Mouse (Mus musculus) limb, embryonic 11.5 days (tissue): Measurements from ENCODE around the gene Pla2g4e. TPM values are rescaled to one million over a fixed set of nuclear protein-coding genes. Genes with fewer than 3 reads are reported as not detected.
A peak's percentile ranks its signal among the peaks of the same experiment; 100 is the strongest.

Experiments
- ATAC-seq: fragments of 200-750 bp; cut with Nextera tagmentation; 2 replicates; pipeline ENCODE4 v1.8.0; 2017; ENCODE audit warnings: low read depth; ENCODE audit not compliant: insufficient number of reproducible peaks, low FRiP score, low TSS enrichment
- DNase-seq: peaks from one replicate; pipeline ENCODE4 v3.0.0-alpha.2; 2015; ENCODE audit warnings: low spot score
- H3K27ac ChIP-seq: fragments of 300-500 bp; sonication (generic); replicated peaks from 2 replicates; pipeline ENCODE4 v1.5.1; 2014; ENCODE audit warnings: low read depth, mild to moderate bottlenecking, low read length
- H3K27me3 ChIP-seq: fragments of 300-500 bp; sonication (generic); 2 replicates; pipeline ENCODE4 v1.6.1; 2014; ENCODE audit warnings: mild to moderate bottlenecking, low read length, mixed read lengths; ENCODE audit not compliant: control insufficient read depth, insufficient read depth
- H3K36me3 ChIP-seq: fragments of 300-500 bp; sonication (generic); 2 replicates; pipeline ENCODE4 v1.6.1; 2014; ENCODE audit warnings: mild to moderate bottlenecking, low read length, moderate library complexity, mixed read lengths; ENCODE audit not compliant: control insufficient read depth, insufficient read depth
- H3K4me1 ChIP-seq: fragments of 300-500 bp; sonication (generic); 2 replicates; pipeline ENCODE4 v1.6.1; 2014; ENCODE audit warnings: low read length, mixed read lengths; ENCODE audit not compliant: control insufficient read depth, insufficient read depth
- H3K4me2 ChIP-seq: fragments of 300-500 bp; sonication (generic); 2 replicates; pipeline ENCODE4 v1.6.1; 2014; ENCODE audit warnings: low read depth, mild to moderate bottlenecking, moderate library complexity; ENCODE audit not compliant: severe bottlenecking
- H3K4me3 ChIP-seq: fragments of 300-500 bp; sonication (generic); 2 replicates; pipeline ENCODE4 v1.5.1; 2014; ENCODE audit warnings: low read depth, low read length
- H3K9ac ChIP-seq: fragments of 300-500 bp; sonication (generic); 2 replicates; pipeline ENCODE4 v1.6.1; 2014; ENCODE audit warnings: mild to moderate bottlenecking, low read length
- H3K9me3 ChIP-seq: fragments of 300-500 bp; sonication (generic); 2 replicates; pipeline ENCODE4 v1.6.1; 2016; ENCODE audit warnings: low read length; ENCODE audit not compliant: control insufficient read depth
- WGBS: fragments of 180-500 bp; shearing (Covaris S2); extraction: QIAGEN DNeasy Blood & Tissue Kit; methylation state at CpG from one replicate; pipeline ENCODE4 v1.1.7; 2014; 5-methylcytosine and 5-hydroxymethylcytosine counted together
- polyA plus RNA-seq: library from polyadenylated mRNA; unstranded; fragments of >200 nt; fragmentation: Nextera tagmentation; extraction: Ambion mirVana; gene quantifications from 2 replicates; pipeline ENCODE4 v1.2.1, GENCODE M21; 2014

The Pla2g4e gene
- 0.11 TPM in 1 of 2 replicates, not detected in the other for polyA plus RNA-seq

GRCm38 (mm10) chr2:120244679-120245420 is at the start of gene Pla2g4e:
Pla2g4e (minus strand) TSS chr2:120245335.
- ATAC-seq (no peak), DNase-seq (peak; percentile 54)
- no peaks in the 10 kb centered on the region for H3K9me3 ChIP-seq
- H3K27me3 ChIP-seq: peaks cover 5% of the 10 kb centered on the region
- H3K9ac ChIP-seq: peak within 1 kb of the TSS; percentile 49; the same call in 1 of the 2 replicates
- H3K4me1 ChIP-seq: no peaks in the 10 kb centered on the region
- peak within 1 kb of the TSS; percentile 39 for H3K4me3 ChIP-seq
- WGBS: 5% methylated on average over 27 of the region's 27 CpGs
- peak within 1 kb of the TSS; percentile 66 for H3K4me2 ChIP-seq
- no peak within 1 kb of the TSS for H3K27ac ChIP-seq
- H3K36me3 ChIP-seq: no peaks in the 10 kb centered on the region

DNA sequence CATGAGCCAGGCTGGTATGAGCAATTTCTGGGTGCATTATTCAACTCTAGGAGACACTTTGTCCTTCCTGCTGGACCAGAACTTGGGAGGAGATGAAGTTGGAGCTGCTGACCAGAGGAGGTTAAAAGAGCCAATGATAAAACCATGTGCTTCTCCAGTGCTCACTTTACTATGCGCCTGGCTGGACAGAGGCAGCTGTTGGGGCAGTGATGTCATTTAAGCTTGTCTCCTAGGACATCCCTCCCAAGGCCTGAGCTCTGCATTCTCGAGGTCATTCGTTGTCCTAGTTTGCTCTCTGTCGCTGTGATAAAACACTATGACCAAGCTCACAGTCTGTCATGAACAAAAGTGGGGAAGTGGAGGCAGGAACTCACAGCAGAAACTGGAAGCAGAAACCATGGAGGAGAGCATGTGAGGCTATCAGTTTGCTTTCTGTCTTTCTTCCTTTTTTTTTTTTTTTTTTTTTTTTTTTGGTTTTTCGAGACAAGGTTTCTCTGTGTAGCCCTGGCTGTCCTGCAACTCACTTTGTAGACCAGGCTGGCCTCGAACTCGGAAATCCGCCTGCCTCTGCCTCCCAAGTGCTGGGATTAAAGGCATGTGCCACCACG is 46.4 kb upstream of the Pla2g4e start:
- Histone ChIP-seq H3K36me3 (no peaks in the 10 kb centered on the region), H3K27ac (no peak overlapping the region), H3K9ac (no peak overlapping the region), H3K4me3 (no peak overlapping the region), H3K27me3 (no peaks in the 10 kb centered on the region), H3K9me3 (no peaks in the 10 kb centered on the region), H3K4me1 (no peaks in the 10 kb centered on the region), H3K4me2 (no peak overlapping the region)
- 92% methylated on average over 8 of the region's 9 CpGs for WGBS
- DNase-seq (no peak), ATAC-seq (no peak)

DNA sequence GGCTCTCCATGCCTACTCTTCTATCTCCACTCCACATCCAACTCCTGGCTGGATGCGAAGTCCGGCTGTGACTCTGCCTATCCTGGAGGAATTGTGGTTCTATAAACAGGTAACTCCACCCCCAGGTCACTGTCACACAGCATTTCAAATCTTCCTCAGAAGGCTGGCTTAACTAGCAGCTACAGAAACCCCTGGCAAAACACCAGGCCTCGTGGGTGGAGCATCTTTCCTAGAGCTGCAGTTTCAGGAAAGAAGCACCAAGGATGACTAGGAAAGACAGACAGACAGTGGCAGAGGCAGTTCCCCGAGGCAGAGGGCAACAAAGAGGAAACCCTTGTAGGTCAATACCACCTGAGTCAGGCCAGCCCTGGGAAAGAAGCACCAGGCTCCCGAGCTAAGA is 43.9 kb upstream of the Pla2g4e start, which contains the start of gene Pla2g4d:
TSS of gene Pla2g4d (minus strand) at position 203 of the 400 bp plus-strand sequence.
- no peaks in the 10 kb centered on the region for H3K36me3 ChIP-seq
- no peak for DNase-seq
- H3K9me3 ChIP-seq: no peaks in the 10 kb centered on the region
- no peak within 1 kb of the TSS for H3K27ac ChIP-seq
- WGBS: 81% methylated on average over 5 of the region's 5 CpGs
- ATAC-seq: no peak
- H3K9ac ChIP-seq: no peak within 1 kb of the TSS
- no peak within 1 kb of the TSS for H3K4me3 ChIP-seq
- no peaks in the 10 kb centered on the region for H3K4me1 ChIP-seq
- no peak within 1 kb of the TSS for H3K4me2 ChIP-seq
- no peaks in the 10 kb centered on the region for H3K27me3 ChIP-seq

DNA sequence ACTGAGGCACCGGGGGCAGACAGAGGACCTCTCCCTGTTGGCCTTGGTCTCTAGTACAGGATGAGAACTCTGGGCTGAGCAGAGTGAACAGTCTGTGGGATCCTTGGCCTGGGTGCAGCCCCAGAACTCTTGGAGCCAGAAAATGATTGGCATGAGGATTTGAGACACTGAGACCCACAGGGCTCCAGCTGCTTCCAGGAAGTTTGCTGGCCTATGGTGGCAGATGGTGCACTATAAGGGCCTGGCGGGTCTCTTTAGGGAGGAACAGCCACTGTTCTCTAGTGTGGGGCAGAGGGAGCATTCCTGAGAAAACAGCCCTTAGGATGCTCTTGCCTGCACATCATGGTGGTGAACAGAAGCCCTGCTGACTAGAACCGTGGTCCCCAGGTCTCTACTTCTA is 43.3 kb upstream of the Pla2g4e start:
- H3K4me1 ChIP-seq: no peaks in the 10 kb centered on the region
- H3K9ac ChIP-seq: no peak overlapping the region
- no peak overlapping the region for H3K4me2 ChIP-seq
- H3K27me3 ChIP-seq: no peaks in the 10 kb centered on the region
- no peak overlapping the region for H3K4me3 ChIP-seq
- no peaks in the 10 kb centered on the region for H3K36me3 ChIP-seq
- no peak overlapping the region for H3K27ac ChIP-seq
- 84% methylated on average over 3 of the region's 3 CpGs for WGBS
- DNase-seq: no peak
- no peaks in the 10 kb centered on the region for H3K9me3 ChIP-seq
- ATAC-seq: no peak

DNA sequence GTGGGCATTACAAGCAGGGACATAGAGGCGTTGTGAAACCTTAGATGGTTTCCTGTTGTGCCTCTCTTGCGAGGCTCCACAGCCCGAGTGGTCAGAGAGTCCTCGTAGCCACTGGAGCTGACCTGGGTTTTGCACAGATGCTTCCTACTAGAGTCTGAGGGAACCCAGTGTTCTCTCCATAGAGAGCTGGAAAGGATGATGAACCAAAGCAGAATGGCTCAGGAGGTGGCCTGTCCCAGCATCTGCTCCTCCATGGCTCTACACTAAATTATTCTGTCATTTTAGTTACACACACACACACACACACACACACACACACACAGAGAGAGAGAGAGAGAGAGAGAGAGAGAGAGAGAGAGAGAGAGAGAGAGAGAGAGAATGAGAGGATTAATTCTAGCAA is 40.5 kb upstream of the Pla2g4e start:
- H3K27me3 ChIP-seq: no peaks in the 10 kb centered on the region
- H3K36me3 ChIP-seq: no peaks in the 10 kb centered on the region
- 71% methylated on average over 4 of the region's 4 CpGs for WGBS
- ATAC-seq (no peak), DNase-seq (no peak)
- H3K27ac ChIP-seq: no peak overlapping the region
- H3K4me1 ChIP-seq: no peaks in the 10 kb centered on the region
- H3K4me3 ChIP-seq: no peak overlapping the region
- no peaks in the 10 kb centered on the region for H3K9me3 ChIP-seq
- H3K4me2 ChIP-seq: no peak overlapping the region
- H3K9ac ChIP-seq: no peak overlapping the region

DNA sequence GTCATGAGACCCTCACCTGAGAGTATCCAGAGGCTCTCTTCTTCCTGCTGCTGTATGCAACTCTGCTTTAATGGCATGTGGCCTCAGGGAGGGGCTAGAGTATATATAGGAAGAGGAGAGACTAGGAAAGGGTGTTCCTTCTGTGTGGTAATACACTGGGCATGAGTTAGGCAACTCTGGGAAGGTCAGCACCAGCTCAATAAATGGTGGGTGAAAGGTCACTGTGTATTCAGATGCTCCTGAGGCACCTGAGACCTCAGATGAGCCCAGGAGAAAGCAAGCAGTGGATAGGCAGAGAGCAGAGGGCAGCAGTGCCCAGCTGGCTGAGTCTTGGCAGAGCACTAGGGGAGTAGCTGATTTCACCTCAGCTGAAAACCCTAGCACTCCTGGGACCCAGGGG is 39.6 kb upstream of the Pla2g4e start:
- no peak for ATAC-seq
- no peaks in the 10 kb centered on the region for H3K27me3 ChIP-seq
- DNase-seq: no peak
- no peak overlapping the region for H3K27ac ChIP-seq
- no peak overlapping the region for H3K4me2 ChIP-seq
- H3K9ac ChIP-seq: no peak overlapping the region
- H3K4me1 ChIP-seq: no peaks in the 10 kb centered on the region
- H3K4me3 ChIP-seq: no peak overlapping the region
- no peaks in the 10 kb centered on the region for H3K9me3 ChIP-seq
- no peaks in the 10 kb centered on the region for H3K36me3 ChIP-seq

GRCm38 (mm10) chr2:120284094-120284493 is 39.0 kb upstream of the Pla2g4e start:
- ATAC-seq: no peak
- H3K36me3 ChIP-seq: no peaks in the 10 kb centered on the region
- H3K9me3 ChIP-seq: no peaks in the 10 kb centered on the region
- no peaks in the 10 kb centered on the region for H3K27me3 ChIP-seq
- no peak overlapping the region for H3K27ac ChIP-seq
- no peak overlapping the region for H3K9ac ChIP-seq
- no peak overlapping the region for H3K4me2 ChIP-seq
- no peak for DNase-seq
- no peaks in the 10 kb centered on the region for H3K4me1 ChIP-seq
- 79% methylated on average over 5 of the region's 5 CpGs for WGBS
- no peak overlapping the region for H3K4me3 ChIP-seq

DNA sequence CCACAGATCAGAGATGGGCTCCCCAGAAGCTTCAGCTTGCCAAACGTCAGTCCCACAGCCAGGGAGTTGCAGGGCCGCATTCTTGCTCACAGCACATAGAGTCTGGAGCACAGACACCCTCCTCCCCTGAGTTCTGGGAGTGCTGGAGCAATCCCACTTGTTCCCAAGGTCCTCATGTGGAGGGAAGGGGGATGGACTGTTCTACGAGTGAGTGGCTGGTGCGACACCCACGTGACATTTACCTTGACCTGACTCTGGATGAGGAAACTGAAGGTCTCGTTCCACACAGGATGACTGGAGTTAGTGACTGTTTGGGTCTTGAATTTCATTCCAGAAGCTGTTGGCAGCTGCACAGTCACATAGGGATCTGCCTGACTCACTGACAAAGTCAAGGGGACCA is 38.4 kb upstream of the Pla2g4e start:
- Histone ChIP-seq H3K4me2 (no peak overlapping the region), H3K4me1 (no peaks in the 10 kb centered on the region), H3K27me3 (no peaks in the 10 kb centered on the region), H3K27ac (no peak overlapping the region; the same call in 1 of the 2 replicates), H3K9ac (no peak overlapping the region), H3K4me3 (no peak overlapping the region), H3K36me3 (no peaks in the 10 kb centered on the region), H3K9me3 (no peaks in the 10 kb centered on the region)
- ATAC-seq: no peak
- WGBS: 49% methylated on average over 6 of the region's 6 CpGs
- DNase-seq: no peak
